Mouse (Mus musculus) heart, embryonic 10.5 days (tissue): ENCODE results near the gene Slc24a2. TPM values are rescaled to one million over a fixed set of nuclear protein-coding genes. Genes with fewer than 3 reads are reported as not detected.

Experiments used
- DNase-seq: peaks from one replicate; pipeline ENCODE4 v3.0.0-alpha.2; 2017; ENCODE audit warnings: low spot score
- H3K27ac ChIP-seq: fragments of 300-500 bp; sonication (generic); 2 replicates; pipeline ENCODE4 v1.5.1; 2016; ENCODE audit warnings: mild to moderate bottlenecking
- H3K27me3 ChIP-seq: fragments of 300-500 bp; sonication (generic); 2 replicates; pipeline ENCODE4 v1.6.1; 2016; ENCODE audit warnings: mild to moderate bottlenecking; ENCODE audit not compliant: poor library complexity, insufficient read depth, severe bottlenecking
- H3K36me3 ChIP-seq: fragments of 300-500 bp; sonication (generic); 2 replicates; pipeline ENCODE4 v1.6.1; 2016; ENCODE audit warnings: mild to moderate bottlenecking, moderate library complexity
- H3K4me1 ChIP-seq: fragments of 300-500 bp; sonication (generic); 2 replicates; pipeline ENCODE4 v1.6.1; 2016; ENCODE audit warnings: mild to moderate bottlenecking
- H3K4me3 ChIP-seq: fragments of 300-500 bp; sonication (generic); 2 replicates; pipeline ENCODE4 v1.5.1; 2016; ENCODE audit warnings: mild to moderate bottlenecking, moderate library complexity
- H3K9me3 ChIP-seq: fragments of 300-500 bp; sonication (generic); 2 replicates; pipeline ENCODE4 v1.6.1; 2016; ENCODE audit warnings: mild to moderate bottlenecking, moderate library complexity
- WGBS: fragments of 180-500 bp; shearing (Covaris S2); methylation state at CpG from one replicate; pipeline ENCODE4 v1.1.7; 2016; 5-methylcytosine and 5-hydroxymethylcytosine counted together
- polyA plus RNA-seq: library from polyadenylated mRNA; unstranded; fragments of >200 nt; fragmentation: Nextera tagmentation; extraction: Ambion mirVana; gene quantifications from 2 replicates; pipeline ENCODE4 v1.2.1, GENCODE M21; 2016

The Slc24a2 gene
- polyA plus RNA-seq, 1 experiment from 2014 or later, result 5.0 TPM

GRCm38 (mm10) chr4:87177116-87177515, 53.2 kb downstream of the Slc24a2 start:
- 60% methylated on average over 3 of the region's 3 CpGs for WGBS
- Histone ChIP-seq H3K36me3 (no peaks in the 10 kb centered on the region), H3K27me3 (no peaks in the 10 kb centered on the region), H3K4me1 (no peaks in the 10 kb centered on the region), H3K27ac (no peak overlapping the region), H3K4me3 (no peak overlapping the region), H3K9me3 (no peaks in the 10 kb centered on the region)
- DNase-seq, result no peak

- Histone ChIP-seq H3K4me1 (no peaks in the 10 kb centered on the region), H3K27ac (no peak overlapping the region), H3K36me3 (no peaks in the 10 kb centered on the region), H3K27me3 (no peaks in the 10 kb centered on the region), H3K4me3 (no peak overlapping the region), H3K9me3 (no peaks in the 10 kb centered on the region)
- DNase-seq, result no peak
- WGBS, result 89% methylated on average over 6 of the region's 6 CpGs
Measured at GRCm38 (mm10) chr4:87163945-87164344, 66.3 kb downstream of the Slc24a2 start.

DNA sequence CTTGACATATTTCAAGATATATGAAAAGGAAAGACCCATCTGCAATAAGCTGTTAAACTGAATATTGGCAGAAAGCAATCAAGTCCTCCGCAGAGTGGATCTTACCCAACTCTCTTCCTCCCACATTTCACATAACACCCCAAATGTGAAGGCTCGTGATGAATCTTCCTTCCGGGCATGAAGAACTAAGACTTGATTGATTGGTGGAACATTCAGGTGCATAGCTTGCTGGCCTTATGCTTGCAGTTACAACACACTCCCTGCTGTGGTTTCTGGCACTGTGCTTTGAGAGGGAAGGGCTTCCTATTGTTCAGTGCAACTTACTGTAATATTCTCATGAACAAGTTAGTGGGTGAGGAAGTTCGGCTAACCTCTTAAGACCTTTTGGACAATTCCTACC, 72.2 kb downstream of the Slc24a2 start:
- 87% methylated on average over 4 of the region's 4 CpGs for WGBS
- no peaks in the 10 kb centered on the region for H3K36me3 ChIP-seq
- H3K4me3 ChIP-seq, result no peak overlapping the region
- no peaks in the 10 kb centered on the region for H3K27me3 ChIP-seq
- H3K4me1 ChIP-seq, result peaks cover 7% of the 10 kb centered on the region
- H3K27ac ChIP-seq, result no peak overlapping the region
- H3K9me3 ChIP-seq, result no peaks in the 10 kb centered on the region
- no peak for DNase-seq

DNA sequence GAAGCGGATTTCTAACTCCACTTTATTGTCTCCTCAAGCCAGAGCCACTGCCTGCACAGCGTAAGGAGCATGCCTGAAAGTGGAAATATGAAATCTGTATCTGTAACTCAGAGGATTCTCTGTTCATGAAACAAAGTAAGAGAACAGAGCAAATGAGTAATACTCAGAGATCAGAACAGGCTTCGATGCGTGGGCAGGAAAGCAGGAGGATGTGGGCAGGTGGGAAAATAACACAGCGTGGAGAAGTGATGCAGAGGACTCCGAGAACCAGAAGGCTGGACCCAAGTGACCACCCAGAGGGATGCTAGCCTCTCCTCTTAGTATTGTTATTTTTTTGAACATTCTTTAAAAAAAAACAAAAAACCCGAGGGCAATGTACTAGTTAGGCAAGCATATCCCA, 78.3 kb downstream of the Slc24a2 start:
- 79% methylated on average over 7 of the region's 7 CpGs for WGBS
- H3K36me3 ChIP-seq, result no peaks in the 10 kb centered on the region
- no peaks in the 10 kb centered on the region for H3K27me3 ChIP-seq
- no peak overlapping the region for H3K27ac ChIP-seq
- no peak for DNase-seq
- H3K4me3 ChIP-seq, result no peak overlapping the region
- H3K4me1 ChIP-seq, result peaks cover 40% of the 10 kb centered on the region
- H3K9me3 ChIP-seq, result no peaks in the 10 kb centered on the region

DNA sequence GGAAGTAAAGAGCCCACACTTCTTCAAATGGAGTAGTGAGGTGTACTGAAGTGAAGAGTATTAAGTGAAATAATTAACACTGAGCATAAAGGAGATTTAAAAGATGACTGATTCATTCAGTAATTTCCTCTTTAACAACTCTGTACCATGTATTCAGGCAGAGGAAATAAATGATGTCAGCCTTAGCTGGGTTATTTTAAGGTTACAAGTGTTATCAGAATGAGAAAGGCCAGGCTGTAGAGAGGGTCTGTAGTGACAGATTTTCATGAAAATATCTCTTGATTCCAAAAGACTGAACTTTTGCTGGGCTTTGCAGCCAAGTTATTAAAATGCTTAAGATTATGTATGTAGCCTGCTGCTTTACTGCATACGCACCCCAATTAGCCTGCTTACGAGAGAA, 80.7 kb downstream of the Slc24a2 start:
- H3K27me3 ChIP-seq, result no peaks in the 10 kb centered on the region
- WGBS, result 69% methylated on average over 2 of the region's 2 CpGs
- no peak overlapping the region for H3K4me3 ChIP-seq
- peak overlapping the region; percentile 67 for H3K27ac ChIP-seq
- peaks cover 40% of the 10 kb centered on the region for H3K4me1 ChIP-seq
- H3K36me3 ChIP-seq, result no peaks in the 10 kb centered on the region
- DNase-seq, result no peak
- no peaks in the 10 kb centered on the region for H3K9me3 ChIP-seq

- Histone ChIP-seq H3K4me3 (no peak overlapping the region), H3K4me1 (peaks cover 15% of the 10 kb centered on the region; the same call in 1 of the 2 replicates), H3K27me3 (no peaks in the 10 kb centered on the region), H3K36me3 (no peaks in the 10 kb centered on the region), H3K9me3 (no peaks in the 10 kb centered on the region), H3K27ac (no peak overlapping the region)
- WGBS, result 51% methylated on average over 12 of the region's 12 CpGs
- no peak for DNase-seq
Measured at GRCm38 (mm10) chr4:87141590-87142365, 88.5 kb downstream of the Slc24a2 start.

DNA sequence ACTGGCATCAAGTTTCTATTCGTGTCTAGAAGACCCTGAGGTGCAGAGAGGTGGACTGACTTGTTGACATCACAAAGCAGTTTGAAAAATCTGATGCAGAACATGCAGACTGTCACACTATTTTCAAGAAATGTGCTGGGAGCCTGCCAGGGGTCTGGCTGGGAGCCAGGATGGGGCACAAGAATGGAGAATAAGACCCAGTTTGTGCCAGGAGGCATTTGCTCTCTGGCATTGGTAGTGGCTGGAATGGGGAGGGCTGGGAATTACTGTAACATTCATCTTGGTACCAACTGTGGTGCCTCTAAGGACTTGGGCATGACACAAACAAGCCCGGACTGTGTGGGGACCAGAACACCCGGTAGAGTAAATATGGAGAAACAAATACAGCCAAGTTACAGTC, 89.4 kb downstream of the Slc24a2 start:
- Histone ChIP-seq H3K27me3 (no peaks in the 10 kb centered on the region), H3K9me3 (no peaks in the 10 kb centered on the region), H3K36me3 (no peaks in the 10 kb centered on the region), H3K4me1 (peaks cover 15% of the 10 kb centered on the region; the same call in 1 of the 2 replicates), H3K27ac (no peak overlapping the region), H3K4me3 (no peak overlapping the region)
- 77% methylated on average over 3 of the region's 3 CpGs for WGBS
- DNase-seq, result no peak

GRCm38 (mm10) chr4:87132525-87132924, 97.8 kb downstream of the Slc24a2 start:
- DNase-seq, result no peak
- Histone ChIP-seq H3K27me3 (no peaks in the 10 kb centered on the region), H3K36me3 (no peaks in the 10 kb centered on the region), H3K4me3 (no peak overlapping the region), H3K9me3 (no peaks in the 10 kb centered on the region), H3K27ac (no peak overlapping the region), H3K4me1 (peaks cover 4% of the 10 kb centered on the region; the same call in 1 of the 2 replicates)
- 82% methylated on average over 5 of the region's 5 CpGs for WGBS

GRCm38 (mm10) chr4:87126756-87127155, 103.5 kb downstream of the Slc24a2 start:
- no peaks in the 10 kb centered on the region for H3K9me3 ChIP-seq
- H3K4me1 ChIP-seq, result peaks cover 14% of the 10 kb centered on the region
- no peak overlapping the region for H3K27ac ChIP-seq
- WGBS, result 41% methylated on average over 4 of the region's 4 CpGs
- no peaks in the 10 kb centered on the region for H3K36me3 ChIP-seq
- H3K4me3 ChIP-seq, result no peak overlapping the region
- DNase-seq, result no peak
- no peaks in the 10 kb centered on the region for H3K27me3 ChIP-seq

- 35% methylated on average over 4 of the region's 4 CpGs for WGBS
- no peaks in the 10 kb centered on the region for H3K36me3 ChIP-seq
- H3K4me1 ChIP-seq, result peaks cover 3% of the 10 kb centered on the region; the same call in 1 of the 2 replicates
- DNase-seq, result no peak
- no peak overlapping the region for H3K27ac ChIP-seq
- H3K27me3 ChIP-seq, result no peaks in the 10 kb centered on the region
- H3K4me3 ChIP-seq, result no peak overlapping the region
- no peaks in the 10 kb centered on the region for H3K9me3 ChIP-seq
Measured at GRCm38 (mm10) chr4:87119758-87120157, 110.5 kb downstream of the Slc24a2 start.

DNA sequence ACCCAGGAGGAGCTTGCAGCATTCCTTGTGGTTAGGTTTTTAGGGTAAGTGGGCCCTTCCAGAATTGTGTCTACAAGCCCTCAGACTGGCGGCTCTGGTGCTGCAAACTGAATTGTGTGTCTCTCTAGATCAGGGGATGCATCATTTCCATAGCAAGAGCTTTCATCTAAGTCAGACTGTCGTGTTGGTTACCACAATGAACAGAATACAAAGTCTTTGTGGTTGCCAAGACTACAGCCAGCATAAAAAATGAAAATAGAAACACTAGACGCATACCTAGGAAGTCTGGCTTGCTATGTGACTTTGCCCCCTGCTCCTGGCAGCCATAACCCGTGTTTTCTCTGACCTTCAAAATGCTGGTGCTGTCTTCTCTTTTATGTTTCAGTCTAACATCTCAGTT, 114.6 kb downstream of the Slc24a2 start:
- H3K4me1 ChIP-seq, result peaks cover 3% of the 10 kb centered on the region; the same call in 1 of the 2 replicates
- DNase-seq, result no peak
- H3K27me3 ChIP-seq, result no peaks in the 10 kb centered on the region
- no peaks in the 10 kb centered on the region for H3K36me3 ChIP-seq
- H3K27ac ChIP-seq, result peak overlapping the region; percentile 56; the same call in 1 of the 2 replicates
- H3K4me3 ChIP-seq, result no peak overlapping the region
- WGBS, result 52% methylated on average over 4 of the region's 4 CpGs
- no peaks in the 10 kb centered on the region for H3K9me3 ChIP-seq

DNA sequence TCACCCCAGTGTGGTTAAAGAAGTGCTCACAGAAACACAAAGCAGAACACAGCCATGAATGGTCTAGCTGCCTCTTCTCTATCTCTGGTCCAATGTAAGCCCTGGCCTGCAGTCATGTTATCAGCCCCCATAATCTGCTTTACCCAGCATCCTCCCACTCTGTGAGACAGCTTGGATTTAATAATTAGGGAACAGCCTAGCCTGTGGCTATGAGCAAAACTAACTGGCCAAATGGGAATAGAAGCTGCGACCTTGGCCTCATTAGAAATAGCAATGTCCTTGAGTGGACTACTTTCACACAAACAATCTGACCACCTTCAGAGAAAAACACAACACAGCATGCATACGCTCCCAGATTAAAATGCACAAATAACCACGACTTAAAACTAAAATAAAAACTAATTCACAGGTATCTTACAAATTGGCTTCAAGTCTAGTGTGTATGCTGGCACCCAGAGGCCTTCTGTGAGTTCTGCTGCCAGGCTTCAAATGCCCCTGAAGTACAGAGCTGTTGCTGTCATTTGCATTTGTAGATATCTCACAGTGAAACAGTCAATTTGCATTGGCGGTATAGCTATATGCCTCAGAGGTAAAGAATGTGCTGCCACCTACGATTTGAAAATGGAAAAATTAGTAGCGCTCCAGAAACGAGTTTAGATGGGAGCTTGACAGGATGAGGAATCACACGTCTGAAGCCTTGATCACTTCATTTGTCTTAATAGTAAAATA, 120.8 kb downstream of the Slc24a2 start:
- Histone ChIP-seq H3K27ac (no peak overlapping the region), H3K9me3 (no peaks in the 10 kb centered on the region), H3K4me3 (no peak overlapping the region), H3K27me3 (no peaks in the 10 kb centered on the region), H3K4me1 (no peaks in the 10 kb centered on the region), H3K36me3 (no peaks in the 10 kb centered on the region)
- no peak for DNase-seq
- WGBS, result 81% methylated on average over 8 of the region's 8 CpGs

- H3K4me3 ChIP-seq, result no peak overlapping the region
- no peaks in the 10 kb centered on the region for H3K27me3 ChIP-seq
- H3K4me1 ChIP-seq, result peaks cover 7% of the 10 kb centered on the region
- no peak for DNase-seq
- no peak overlapping the region for H3K27ac ChIP-seq
- no peaks in the 10 kb centered on the region for H3K9me3 ChIP-seq
- 72% methylated on average over 5 of the region's 5 CpGs for WGBS
- no peaks in the 10 kb centered on the region for H3K36me3 ChIP-seq
Measured at GRCm38 (mm10) chr4:87100936-87101335, 129.3 kb downstream of the Slc24a2 start.
